Mouse (Mus musculus): ENCODE data around the gene Rbm39.

DNA sequence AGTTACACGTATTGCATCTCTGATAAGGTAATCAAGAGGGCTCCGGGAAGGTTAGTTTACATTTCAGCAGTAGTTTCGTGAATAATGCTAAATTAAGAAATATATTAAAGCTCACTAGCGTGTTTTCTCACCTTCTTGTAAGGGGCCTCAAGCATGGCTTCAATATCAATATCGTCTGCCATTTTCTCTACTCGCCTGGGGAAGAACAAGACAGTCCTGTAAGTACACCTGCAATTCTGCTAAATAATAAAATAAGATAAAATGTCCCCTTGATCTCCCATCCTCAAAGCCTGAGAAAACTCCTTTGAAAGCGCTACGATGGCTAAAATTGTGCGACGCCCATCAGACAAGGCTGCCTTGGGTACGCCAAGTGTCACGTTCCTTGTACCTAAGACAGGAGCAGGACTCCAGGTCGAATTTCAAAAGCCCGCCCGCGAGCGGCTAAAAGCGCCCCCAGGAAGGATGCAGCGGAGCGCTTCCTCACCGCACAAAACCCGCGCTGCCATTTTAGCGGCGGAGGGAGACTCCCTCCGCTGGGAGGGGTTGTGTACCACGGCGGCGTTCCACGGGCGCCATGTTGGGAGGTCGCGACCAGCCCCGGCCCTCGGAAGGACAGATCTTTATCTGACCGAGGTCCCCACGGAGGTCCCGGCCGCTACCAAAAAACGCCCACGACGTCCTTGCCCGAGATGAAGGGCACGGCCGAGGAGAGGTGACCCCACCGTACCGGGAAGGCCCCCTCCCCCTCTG, 817 bp downstream of the Rbm39 start:
- TF ChIP-seq CTCF (IDR thresholded peaks at IDR 0.05; ENCODE audit: low read depth, low read length) (no peak), GATA2 (IDR thresholded peaks at IDR 0.05; ENCODE audit: borderline replicate concordance, low read depth, low read length) (no peak), GATA1 (IDR thresholded peaks at IDR 0.05; ENCODE audit: borderline replicate concordance, low read length) (no peak), TAL1 (conservative IDR thresholded peaks at IDR 0.05; ENCODE audit: low read depth, low read length) (no peak)

Measured in G1E (cell line).